Mouse (Mus musculus) hindbrain, embryonic 16.5 days (tissue): ENCODE data around the gene Taok1. TPM values are rescaled to one million over a fixed set of nuclear protein-coding genes. Genes with fewer than 3 reads are reported as not detected.

Experiments
- ATAC-seq: fragments of 200-750 bp; cut with Nextera tagmentation; 2 replicates; pipeline ENCODE4 v1.8.0; 2017; ENCODE audit warnings: moderate TSS enrichment, moderate library complexity
- H3K27ac ChIP-seq: fragments of 300-500 bp; sonication (generic); 2 replicates; pipeline ENCODE4 v1.5.1; 2014; ENCODE audit warnings: low read depth, mild to moderate bottlenecking, control low read depth, low read length, moderate library complexity
- H3K27me3 ChIP-seq: fragments of 300-500 bp; sonication (generic); replicated peaks from 2 replicates; pipeline ENCODE4 v1.6.1; 2014; ENCODE audit warnings: low read length; ENCODE audit not compliant: control insufficient read depth, insufficient read depth
- H3K36me3 ChIP-seq: fragments of 300-500 bp; sonication (generic); 2 replicates; pipeline ENCODE4 v1.6.1; 2014; ENCODE audit warnings: mild to moderate bottlenecking, low read length, moderate library complexity, mixed read lengths; ENCODE audit not compliant: control insufficient read depth, insufficient read depth
- H3K4me1 ChIP-seq: fragments of 300-500 bp; sonication (generic); 2 replicates; pipeline ENCODE4 v1.6.1; 2014; ENCODE audit warnings: low read depth, low read length; ENCODE audit not compliant: control insufficient read depth, insufficient read depth
- H3K4me2 ChIP-seq: fragments of 300-500 bp; sonication (generic); 2 replicates; pipeline ENCODE4 v1.6.1; 2014; ENCODE audit warnings: mild to moderate bottlenecking, low read length, control low read depth, moderate library complexity
- H3K4me3 ChIP-seq: fragments of 300-500 bp; sonication (generic); 2 replicates; pipeline ENCODE4 v1.5.1; 2014; ENCODE audit warnings: mild to moderate bottlenecking, low read length, control low read depth, moderate library complexity
- H3K9ac ChIP-seq: fragments of 300-500 bp; sonication (generic); 2 replicates; pipeline ENCODE4 v1.6.1; 2014; ENCODE audit warnings: low read depth, mild to moderate bottlenecking, control low read depth, low read length, moderate library complexity
- H3K9me3 ChIP-seq: fragments of 300-500 bp; sonication (generic); 2 replicates; pipeline ENCODE4 v1.6.1; 2014; ENCODE audit warnings: mild to moderate bottlenecking, low read length, moderate library complexity; ENCODE audit not compliant: control insufficient read depth
- WGBS: fragments of 180-500 bp; shearing (Covaris S2); extraction: QIAGEN DNeasy Blood & Tissue Kit; methylation state at CpG from one replicate; pipeline ENCODE4 v1.1.7; 2014; 5-methylcytosine and 5-hydroxymethylcytosine counted together
- polyA plus RNA-seq: library from polyadenylated mRNA; unstranded; fragments of >200 nt; fragmentation: Nextera tagmentation; extraction: Ambion mirVana; gene quantifications from 2 replicates; pipeline ENCODE4 v1.2.1, GENCODE M21; 2015

The Taok1 gene
- polyA plus RNA-seq, 1 experiment from 2014 or later, result 18.7 TPM

DNA sequence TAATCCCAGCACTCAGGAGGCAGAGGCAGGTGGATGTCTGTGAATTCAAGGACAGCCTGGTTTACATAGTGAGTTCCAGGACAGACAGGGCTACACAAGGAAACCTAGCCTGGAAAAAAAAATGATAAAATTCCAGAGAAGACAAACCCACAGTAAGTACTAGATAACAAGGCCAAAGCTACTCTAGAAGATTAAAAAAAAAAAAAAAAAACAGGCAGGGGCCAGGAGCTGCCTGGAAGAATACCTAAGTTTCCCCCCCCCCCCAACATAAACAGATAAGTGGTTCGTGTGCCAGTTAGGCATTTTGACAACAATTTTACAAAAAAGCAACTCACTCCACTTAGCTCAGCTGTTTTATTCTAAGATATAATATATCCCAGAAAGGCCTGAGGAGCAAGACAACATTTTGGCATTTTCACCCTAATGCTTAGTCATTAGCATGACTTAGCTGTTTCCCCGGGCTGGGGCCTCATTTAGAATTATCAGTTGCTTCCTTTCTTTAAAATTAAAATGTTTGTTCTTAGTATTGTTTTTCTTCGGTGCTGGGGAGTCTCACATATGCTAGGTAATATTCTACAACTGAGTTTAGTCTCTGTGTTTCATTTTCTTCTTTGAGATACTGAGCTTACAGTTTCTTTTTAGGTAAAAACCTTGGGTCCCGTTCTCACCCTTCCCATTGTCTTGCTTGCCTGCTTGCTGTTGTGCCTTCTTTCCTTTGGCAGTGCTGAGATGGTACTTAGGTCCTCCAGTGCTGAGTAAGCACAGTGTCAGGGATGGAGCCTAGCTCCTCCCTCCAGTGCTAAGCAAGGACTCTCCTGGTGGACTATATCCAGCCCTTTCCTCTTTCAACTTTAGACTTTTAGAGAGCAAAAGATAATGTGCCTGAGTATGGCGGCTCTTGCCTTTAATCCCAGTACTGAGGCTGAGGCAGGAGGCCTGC lies 19.3 kb upstream of the Taok1 start:
- Histone ChIP-seq H3K36me3 (no peaks in the 10 kb centered on the region), H3K4me3 (no peak overlapping the region), H3K27ac (no peak overlapping the region), H3K4me2 (no peak overlapping the region), H3K9ac (no peak overlapping the region), H3K9me3 (no peaks in the 10 kb centered on the region), H3K4me1 (peaks cover 18% of the 10 kb centered on the region), H3K27me3 (no peaks in the 10 kb centered on the region)
- 71% methylated on average over 5 of the region's 5 CpGs for WGBS
- ATAC-seq, result no peak

DNA sequence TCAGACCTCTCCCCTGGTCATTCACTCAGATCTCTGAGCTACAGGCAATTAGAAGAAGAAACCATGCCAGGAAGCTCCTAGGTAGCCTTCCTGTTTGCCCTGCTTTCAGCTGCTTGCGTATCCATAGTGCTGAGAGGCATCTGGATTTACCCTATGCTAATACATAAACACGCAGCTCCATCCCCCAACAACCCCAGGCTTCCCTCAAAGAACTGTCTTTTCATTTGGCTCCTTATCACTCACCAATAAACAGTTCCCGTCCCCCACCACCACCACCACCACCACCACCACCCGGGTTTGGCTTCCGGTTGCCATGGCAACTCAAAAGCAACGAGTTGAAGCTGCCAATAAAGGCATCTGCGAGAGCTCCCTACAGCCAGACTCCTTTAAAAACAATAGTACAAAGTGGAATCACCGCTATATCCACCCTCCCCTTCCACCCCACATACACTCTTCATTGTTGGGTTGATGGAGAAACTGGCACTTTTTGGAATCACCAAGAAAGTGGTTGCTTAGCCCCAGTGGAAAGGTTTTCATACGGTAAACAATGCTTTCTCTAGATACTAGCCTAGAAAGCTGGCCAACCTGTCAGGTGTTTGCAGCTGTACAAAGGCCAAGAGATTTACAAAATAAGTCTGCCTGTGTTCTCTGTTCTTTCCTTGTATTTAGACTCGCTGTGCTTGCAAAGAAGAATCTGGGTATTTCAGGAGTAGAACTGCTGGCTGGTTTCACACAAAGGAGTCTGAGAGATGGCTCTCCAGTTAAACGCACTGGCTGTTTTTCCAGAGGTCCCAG lies 17.6 kb upstream of the Taok1 start:
- Histone ChIP-seq H3K9ac (peak overlapping the region; percentile 41), H3K36me3 (no peaks in the 10 kb centered on the region), H3K4me2 (peak overlapping the region; percentile 65), H3K27ac (peak overlapping the region; percentile 74), H3K9me3 (no peaks in the 10 kb centered on the region), H3K4me1 (peaks cover 18% of the 10 kb centered on the region), H3K4me3 (peak overlapping the region; percentile 37), H3K27me3 (no peaks in the 10 kb centered on the region)
- WGBS, result 3% methylated on average over 11 of the region's 11 CpGs
- ATAC-seq, result peak; percentile 79

DNA sequence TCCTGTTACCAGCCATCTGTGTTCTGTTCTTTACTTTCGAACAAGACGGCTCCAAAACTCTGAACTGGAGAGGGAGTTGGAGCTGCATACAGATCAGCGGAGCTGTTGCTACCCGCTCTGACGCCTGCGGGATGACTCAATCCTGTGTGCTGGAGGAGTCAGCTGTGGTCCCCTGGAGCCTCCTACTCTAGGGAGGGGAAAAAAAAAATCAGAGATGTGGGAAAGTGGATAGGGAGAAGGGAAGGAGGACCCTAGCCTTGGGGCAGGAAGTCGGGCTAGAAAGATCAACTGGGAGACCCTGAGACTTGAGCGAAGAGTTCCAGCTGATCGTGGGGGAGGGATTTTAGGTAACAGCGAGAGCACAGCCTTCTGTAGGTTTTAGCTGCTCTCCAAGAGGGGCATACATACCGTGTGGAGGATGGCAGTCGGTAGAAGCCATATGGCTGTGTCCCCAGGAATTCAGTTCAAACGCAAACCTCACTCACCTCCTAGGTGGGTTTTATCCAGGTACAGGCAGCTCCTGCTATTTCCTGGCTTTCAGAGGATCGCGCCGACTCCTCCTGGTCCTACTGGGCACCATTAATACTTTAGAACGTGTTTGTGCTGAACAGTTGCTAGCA lies 16.9 kb upstream of the Taok1 start:
- ATAC-seq, result peak; percentile 91
- Histone ChIP-seq H3K27ac (peak overlapping the region; percentile 74), H3K4me3 (peak overlapping the region; percentile 37), H3K4me2 (peak overlapping the region; percentile 65), H3K4me1 (peaks cover 15% of the 10 kb centered on the region), H3K9me3 (no peaks in the 10 kb centered on the region), H3K27me3 (no peaks in the 10 kb centered on the region), H3K36me3 (no peaks in the 10 kb centered on the region), H3K9ac (peak overlapping the region; percentile 41)
- under 1% methylated on average over 17 of the region's 17 CpGs for WGBS

DNA sequence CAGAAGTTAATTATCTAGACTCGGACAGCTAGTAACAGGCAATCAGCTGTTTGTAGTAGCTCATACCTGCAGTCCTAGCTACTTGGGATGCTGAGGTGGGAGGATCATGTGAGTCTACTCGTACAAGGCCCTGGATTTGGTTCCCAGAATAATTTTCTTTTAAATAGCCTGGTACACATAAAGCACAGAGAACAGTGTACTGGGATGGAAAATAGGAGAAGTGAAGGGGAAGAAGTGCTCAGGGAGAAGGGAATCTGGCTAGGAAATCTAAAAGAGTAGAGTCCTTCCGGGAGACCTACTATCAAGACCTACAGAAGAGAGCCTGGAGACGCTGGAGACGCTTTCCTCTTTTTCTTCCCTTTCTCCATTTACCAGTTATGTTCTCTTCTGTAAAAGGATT lies 16.4 kb upstream of the Taok1 start:
- Histone ChIP-seq H3K9me3 (no peaks in the 10 kb centered on the region), H3K9ac (peak overlapping the region; percentile 41), H3K4me3 (peak overlapping the region; percentile 37), H3K4me1 (peaks cover 15% of the 10 kb centered on the region), H3K4me2 (peak overlapping the region; percentile 65), H3K36me3 (no peaks in the 10 kb centered on the region), H3K27me3 (no peaks in the 10 kb centered on the region), H3K27ac (peak overlapping the region; percentile 64; the same call in 1 of the 2 replicates)
- ATAC-seq, result no peak
- 24% methylated on average over 5 of the region's 5 CpGs for WGBS

DNA sequence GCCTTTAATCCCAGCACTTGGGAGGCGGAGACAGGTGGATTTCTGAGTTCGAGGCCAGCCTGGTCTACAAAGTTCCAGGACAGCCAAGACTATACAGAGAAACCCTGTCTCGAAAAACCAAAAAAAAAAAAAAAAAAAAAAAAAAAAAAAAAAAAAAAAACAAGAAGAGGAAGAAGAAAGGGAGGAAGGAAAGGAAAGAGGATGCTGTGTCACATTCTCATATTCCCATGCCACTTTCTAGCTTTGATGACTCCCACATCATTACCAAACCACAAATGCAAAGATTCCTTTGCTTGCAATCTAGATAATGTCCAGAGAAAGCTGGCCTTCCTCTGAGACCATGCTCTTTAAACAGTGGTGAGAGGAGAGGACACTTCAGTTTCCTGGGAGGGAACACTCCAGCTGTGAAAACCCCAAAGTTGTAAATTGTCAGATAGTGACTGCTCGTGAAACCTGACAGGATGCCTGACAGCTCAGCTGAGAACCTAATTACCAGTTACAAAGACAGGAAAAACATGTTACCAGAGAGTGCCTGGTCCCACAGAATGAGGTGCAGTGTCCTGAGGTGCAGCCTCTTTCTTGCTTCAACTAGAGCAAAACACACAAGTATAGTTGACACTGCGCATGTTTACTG lies 14.4 kb upstream of the Taok1 start:
- Histone ChIP-seq H3K4me3 (no peak overlapping the region), H3K4me1 (peaks cover 15% of the 10 kb centered on the region), H3K36me3 (no peaks in the 10 kb centered on the region), H3K4me2 (no peak overlapping the region), H3K9ac (no peak overlapping the region), H3K9me3 (no peaks in the 10 kb centered on the region), H3K27me3 (no peaks in the 10 kb centered on the region), H3K27ac (no peak overlapping the region)
- 72% methylated on average over 5 of the region's 5 CpGs for whole genome bisulfite sequencing
- no peak for ATAC-seq

DNA sequence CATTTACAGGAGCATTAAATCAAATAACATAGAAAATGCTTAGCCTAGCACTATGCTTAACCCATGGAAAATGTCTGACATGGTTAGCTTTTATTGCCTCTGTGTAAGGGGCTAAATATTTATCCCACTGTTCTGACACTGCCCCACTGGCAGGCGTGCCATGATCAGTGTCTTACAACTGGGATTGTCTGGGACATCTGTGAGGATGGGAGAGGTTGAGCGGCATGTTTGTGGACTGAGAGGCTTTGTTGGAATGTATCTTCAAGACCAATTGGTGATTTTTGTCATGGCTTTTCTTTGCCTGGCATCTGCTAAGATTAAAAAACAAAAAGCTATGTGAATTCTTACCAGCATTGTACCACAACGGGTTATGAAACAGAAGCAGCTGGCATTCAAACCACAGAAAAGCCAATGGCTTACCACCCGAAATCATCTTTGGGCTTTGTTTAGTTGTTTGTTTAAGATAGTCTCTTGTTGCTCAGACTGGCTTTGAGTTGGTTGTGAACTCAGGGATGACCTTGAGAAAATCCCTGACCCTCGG lies 7.5 kb upstream of the Taok1 start:
- WGBS, result 81% methylated on average over 5 of the region's 5 CpGs
- no peak for ATAC-seq

DNA sequence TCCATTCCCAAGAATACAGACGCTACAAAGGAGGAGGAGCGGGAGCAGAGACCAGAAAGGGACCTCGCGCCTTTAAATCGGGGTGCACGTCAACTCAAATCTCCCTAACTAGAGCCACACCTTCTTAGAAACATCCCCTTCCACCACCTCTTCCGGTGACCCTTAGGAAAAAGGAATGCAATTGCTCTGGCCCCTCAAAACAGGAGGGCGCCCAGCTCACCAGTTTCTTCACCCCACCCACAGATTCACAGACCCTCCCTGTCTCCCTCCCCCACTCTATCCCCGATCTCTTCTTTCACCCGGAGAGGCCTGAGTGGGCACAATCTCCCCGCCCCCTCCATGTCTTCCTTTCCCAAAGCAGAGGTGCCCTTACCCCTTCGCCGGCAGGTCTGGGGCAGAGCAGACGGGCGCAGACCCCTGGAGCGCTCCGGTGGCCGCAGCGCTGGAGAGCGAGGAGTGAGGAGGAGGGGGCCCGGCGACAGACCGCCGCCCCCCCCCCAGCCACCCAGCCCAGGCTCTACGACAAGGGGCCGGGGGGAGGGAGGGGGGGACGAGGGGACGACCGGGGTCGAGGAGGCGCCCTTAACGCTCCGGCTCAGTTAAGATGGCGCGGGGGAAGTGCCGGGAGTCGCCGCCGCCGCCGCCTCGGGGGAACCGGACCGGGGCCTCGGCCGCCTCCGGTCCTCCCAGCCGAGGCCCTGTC lies 629 bp downstream of the Taok1 start:
- Histone ChIP-seq H3K9me3 (no peaks in the 10 kb centered on the region), H3K27ac (peak overlapping the region; percentile 96), H3K36me3 (no peaks in the 10 kb centered on the region), H3K9ac (peak overlapping the region; percentile 99), H3K4me1 (peaks cover 30% of the 10 kb centered on the region), H3K27me3 (no peaks in the 10 kb centered on the region), H3K4me3 (peak overlapping the region; percentile 74), H3K4me2 (peak overlapping the region; percentile 89)
- peak; percentile 50 for ATAC-seq
- WGBS, result 0% methylated on average over 29 of the region's 48 CpGs

More for the DNA sequence above, 7.5 kb upstream of the Taok1 start:
- Histone ChIP-seq H3K9ac (no peak overlapping the region), H3K27me3 (no peaks in the 10 kb centered on the region), H3K4me2 (no peak overlapping the region), H3K9me3 (no peaks in the 10 kb centered on the region), H3K27ac (no peak overlapping the region), H3K4me1 (no peaks in the 10 kb centered on the region), H3K4me3 (no peak overlapping the region), H3K36me3 (no peaks in the 10 kb centered on the region)

DNA sequence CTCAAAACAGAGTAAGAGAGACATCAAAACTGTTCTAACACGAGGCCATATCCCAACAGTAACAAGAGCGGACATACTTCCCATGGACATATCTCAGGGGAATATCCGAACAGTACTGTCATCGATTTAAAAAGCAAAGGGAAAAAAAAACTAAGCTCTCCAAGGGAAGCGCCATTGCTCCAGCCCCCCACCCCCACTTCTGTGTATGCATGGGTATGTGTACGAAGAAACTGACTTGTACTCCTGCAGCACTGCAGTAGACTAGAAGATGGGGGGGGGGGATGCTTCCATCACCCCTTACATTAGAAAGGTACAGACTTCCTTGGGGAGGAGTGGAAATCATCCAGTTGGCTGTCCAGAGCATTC lies 1.2 kb downstream of the Taok1 start:
- 0 out of 2 replicates have a peak, but pooled peaks have one; percentile 1 for ATAC-seq
- Histone ChIP-seq H3K9me3 (no peaks in the 10 kb centered on the region), H3K9ac (peak overlapping the region; percentile 99), H3K4me3 (peak overlapping the region; percentile 74), H3K4me1 (peaks cover 30% of the 10 kb centered on the region), H3K27me3 (no peaks in the 10 kb centered on the region), H3K36me3 (no peaks in the 10 kb centered on the region), H3K4me2 (peak overlapping the region; percentile 89), H3K27ac (peak overlapping the region; percentile 96)
- 6% methylated on average over 6 of the region's 6 CpGs for WGBS
